Mouse (Mus musculus): Measurements from ENCODE around the gene Tcea2. TPM values are rescaled to one million over a fixed set of nuclear protein-coding genes. Genes with fewer than 3 reads are reported as not detected.

Tcea2 gene
- total RNA-seq, 1 experiment from 2014 or later: 3.8 TPM

DNA sequence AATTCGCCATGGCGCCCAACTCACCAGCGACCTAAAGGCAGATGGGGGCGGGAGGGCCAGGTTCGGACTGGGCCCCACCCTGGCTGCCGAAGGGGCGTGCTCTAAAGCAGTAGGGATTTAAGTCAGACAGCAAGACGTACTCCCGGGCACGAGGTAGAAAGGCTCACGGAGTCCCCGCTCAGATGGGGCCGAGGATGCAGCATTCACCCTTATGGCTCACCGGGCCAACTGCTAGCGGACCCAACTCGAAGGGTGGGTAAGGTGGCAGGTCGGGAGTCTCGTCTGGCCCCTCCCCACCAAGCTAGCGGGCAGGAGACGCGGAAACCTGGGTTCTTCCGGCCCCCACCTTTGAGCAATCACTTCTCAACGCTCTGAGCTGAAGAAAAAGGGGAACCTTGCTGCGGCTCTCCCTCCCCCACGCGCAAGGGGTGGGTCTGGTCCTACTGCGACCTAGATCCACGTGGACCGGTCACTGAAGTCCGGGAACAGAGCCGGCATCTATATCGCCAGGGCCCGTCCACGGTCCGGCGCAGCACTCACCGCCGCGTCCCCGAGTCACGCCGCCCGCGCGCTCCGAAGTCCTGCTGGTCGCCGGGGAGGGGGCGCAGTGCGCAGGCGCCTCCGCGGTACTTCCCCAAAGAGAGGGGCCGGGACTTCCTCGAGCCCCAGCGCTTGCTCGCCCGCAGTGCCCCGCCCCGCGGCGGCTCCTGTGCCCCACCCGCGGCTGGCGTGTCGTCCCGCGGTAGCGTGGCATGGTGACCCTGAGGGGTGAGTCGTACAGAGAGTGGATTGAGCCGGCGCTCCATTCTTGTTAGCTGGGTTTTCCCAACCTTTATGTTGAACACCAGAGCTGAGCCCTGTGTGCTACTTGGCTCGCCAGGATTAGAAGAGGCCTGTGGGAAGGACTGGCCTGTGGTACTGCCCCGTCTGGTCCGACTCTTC, 13.5 kb downstream of the Tcea2 start, which contains the start of gene Rgs19:
Rgs19 (minus strand) TSS at position 639 of the 942 bp plus-strand sequence.
- peak; percentile 81 for ATAC-seq (replicated peaks; ENCODE audit: insufficient number of reproducible peaks, low FRiP score, low TSS enrichment, poor library complexity, severe bottlenecking)

DNA sequence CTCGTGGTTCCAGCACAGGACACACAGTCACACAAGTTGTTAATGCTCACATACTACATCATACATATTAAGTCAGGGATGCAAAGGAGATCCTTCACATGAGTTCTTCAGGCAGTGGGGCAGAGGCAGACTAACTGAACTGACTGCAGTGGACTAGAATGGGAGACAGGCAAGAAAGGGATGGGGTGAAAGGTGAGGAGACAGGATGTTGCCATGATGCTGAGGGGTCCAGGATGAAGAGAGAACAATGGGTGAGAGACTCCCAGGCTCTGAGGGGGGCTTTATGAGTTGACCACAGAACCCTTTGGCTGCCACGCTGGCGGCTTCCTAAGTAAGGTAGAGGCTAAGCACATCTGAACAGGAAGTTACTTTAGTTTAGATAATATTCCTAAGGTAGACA, 14.5 kb downstream of the Tcea2 start:
- no peak for ATAC-seq (replicated peaks; ENCODE audit: insufficient number of reproducible peaks, low FRiP score, low TSS enrichment, poor library complexity, severe bottlenecking)

DNA sequence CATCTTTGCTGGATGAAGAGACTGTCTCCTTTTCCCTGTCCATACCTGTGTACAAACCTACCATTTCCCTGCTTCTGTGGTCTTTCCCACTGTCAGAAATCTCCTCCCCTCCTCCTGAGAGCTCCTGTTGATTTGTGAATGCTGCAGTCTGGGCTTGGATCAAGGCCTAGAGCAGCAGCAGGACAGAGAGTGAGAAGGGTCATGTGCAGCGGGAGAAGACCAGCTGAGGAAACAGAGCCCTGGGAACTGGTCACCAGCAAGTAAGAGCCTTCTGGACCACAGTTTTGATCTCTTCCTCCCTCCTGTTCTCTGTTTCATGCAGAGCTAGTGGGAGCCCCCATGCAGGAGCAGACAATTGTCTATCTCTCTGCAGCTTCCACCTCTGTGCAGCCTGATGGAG, 15.7 kb downstream of the Tcea2 start:
- no peak for ATAC-seq (replicated peaks; ENCODE audit: insufficient number of reproducible peaks, low FRiP score, low TSS enrichment, poor library complexity, severe bottlenecking)

DNA sequence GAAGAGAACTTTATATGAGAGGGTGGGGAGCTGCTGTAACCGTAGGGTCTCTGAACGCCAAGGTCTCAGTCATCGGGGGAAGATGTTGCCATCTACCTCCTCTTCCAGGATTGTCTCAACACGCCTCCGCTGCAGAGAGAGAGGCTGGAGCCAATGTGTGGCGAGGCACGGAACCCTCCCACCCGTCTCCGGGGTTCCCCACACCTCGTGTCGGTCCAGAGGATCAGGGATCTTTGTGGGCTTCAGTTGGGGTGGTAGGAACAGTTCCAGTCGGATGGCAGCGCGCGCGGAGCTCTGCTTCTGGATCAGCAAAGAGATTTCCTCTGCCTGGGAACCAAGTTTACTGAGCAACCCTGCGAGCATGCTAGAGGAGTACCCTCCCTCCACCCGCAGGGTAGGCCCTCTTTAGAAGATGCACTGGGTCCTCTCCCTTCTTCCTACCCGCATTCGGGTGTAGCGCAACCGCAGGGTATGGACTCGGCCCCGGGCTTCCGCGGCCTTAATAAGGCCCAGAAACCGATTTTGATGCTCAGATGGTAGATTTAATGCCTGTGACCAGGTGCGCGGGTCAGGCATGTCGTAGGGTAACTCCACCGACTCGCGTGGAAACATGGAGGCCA, 16.8 kb downstream of the Tcea2 start:
- ATAC-seq (replicated peaks; ENCODE audit: insufficient number of reproducible peaks, low FRiP score, low TSS enrichment, poor library complexity, severe bottlenecking): no peak

DNA sequence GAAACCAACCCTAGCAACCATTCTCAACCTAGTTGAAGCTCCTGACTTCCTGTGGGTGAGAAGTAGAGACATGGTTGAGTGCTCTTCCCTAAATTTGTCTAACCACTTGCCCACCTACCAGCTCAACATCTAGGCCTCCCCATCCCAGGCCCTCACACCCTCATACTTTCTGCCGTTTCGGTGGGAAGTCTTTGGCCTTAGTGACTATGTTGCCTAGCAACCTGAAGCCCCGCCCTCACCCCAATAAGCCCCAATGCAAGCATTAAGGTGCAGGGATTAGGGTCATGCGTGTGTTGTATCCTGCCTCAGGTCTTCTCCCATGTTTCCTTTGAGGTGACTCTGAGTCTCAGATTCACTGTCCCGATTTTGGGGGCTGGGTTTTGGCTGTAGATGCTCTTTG, 18.1 kb downstream of the Tcea2 start, which contains the start of gene Lkaaear1:
Lkaaear1 (minus strand) TSS at position 202 of the 400 bp plus-strand sequence.
- no peak for ATAC-seq (replicated peaks; ENCODE audit: insufficient number of reproducible peaks, low FRiP score, low TSS enrichment, poor library complexity, severe bottlenecking)

DNA sequence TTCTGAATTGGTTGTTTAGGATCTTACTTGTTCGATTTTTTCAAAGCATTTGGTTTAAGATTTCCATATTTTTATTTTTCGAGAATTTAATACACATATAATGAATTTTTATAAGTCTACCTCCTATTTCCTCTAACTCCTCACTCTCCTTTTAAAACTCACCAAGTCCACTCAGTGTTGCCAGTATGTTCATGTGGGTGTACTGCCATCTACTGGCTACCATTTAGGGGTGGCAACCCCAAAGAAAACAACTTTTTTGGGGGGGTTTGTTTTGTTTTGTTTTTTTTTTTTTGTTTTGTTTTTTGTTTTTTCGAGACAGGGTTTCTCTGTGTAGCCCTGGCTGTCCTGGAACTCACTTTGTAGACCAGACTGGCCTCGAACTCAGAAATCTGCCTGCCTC, 26.6 kb downstream of the Tcea2 start:
- ATAC-seq (replicated peaks; ENCODE audit: insufficient number of reproducible peaks, low FRiP score, low TSS enrichment, poor library complexity, severe bottlenecking): peak; percentile 82

DNA sequence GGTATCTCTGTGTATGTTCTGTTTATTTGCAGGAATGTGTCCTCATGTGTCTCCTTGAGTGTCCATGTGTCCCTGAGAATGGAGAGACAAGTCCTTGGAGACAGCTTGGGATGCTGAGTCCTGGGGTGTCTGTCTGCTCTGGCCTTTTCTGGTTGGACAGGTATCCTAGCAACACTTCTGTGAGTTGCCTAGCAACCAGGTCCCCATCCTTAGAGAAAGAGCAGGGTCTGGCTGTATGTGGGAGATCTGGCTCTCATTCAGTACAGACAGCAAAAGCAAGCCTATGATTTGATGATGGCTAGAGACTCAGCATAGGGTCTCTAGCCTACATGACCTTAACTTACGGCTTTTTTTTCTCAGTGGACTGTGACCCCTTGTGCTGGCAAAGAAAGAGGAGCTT, 33.6 kb downstream of the Tcea2 start:
- ATAC-seq (replicated peaks; ENCODE audit: insufficient number of reproducible peaks, low FRiP score, low TSS enrichment, poor library complexity, severe bottlenecking): no peak

DNA sequence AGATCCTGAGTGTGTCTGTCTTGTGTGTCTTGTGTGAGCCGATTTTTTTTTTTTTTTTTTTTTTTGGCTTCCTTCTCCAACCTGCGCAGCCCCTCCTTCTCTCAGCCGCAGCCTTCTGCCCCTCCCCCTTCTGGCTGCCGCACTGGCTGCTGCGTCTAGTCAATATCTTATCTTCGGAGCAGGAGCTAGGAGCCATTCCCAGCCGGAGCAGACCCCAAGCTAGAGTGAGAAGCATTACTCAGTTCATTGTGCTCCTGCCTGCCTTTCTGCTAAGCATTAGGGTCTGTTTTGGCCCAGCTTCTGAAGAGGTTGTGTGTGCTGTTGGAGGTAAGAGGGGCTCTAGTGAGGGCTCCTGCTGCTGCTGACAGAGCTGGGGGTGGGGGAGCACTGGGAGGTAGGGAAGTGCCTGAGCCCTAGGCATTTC, 34.8 kb downstream of the Tcea2 start, which contains the start of gene Oprl1:
Oprl1 (plus strand) TSS at position 114 of the 424 bp plus-strand sequence.
- no peak for ATAC-seq (replicated peaks; ENCODE audit: insufficient number of reproducible peaks, low FRiP score, low TSS enrichment, poor library complexity, severe bottlenecking)

DNA sequence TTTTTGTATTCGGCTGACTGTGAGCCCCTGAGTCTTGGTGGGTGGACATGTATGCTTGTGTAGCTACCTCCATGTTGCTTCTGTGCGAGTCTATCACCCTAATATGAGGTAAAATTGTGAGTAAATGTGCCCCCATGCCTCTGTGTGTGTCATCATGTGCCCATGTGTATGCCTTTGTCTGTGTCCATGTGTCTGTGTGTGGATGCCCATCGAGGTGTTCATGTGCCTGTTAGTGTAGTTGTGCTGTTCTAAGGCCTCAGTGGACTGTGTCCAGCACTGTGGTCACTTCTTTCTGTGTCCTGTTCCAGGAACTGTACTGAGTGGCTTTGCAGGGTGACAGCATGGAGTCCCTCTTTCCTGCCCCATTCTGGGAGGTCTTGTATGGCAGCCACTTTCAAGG, 35.3 kb downstream of the Tcea2 start:
- ATAC-seq (replicated peaks; ENCODE audit: insufficient number of reproducible peaks, low FRiP score, low TSS enrichment, poor library complexity, severe bottlenecking): no peak

DNA sequence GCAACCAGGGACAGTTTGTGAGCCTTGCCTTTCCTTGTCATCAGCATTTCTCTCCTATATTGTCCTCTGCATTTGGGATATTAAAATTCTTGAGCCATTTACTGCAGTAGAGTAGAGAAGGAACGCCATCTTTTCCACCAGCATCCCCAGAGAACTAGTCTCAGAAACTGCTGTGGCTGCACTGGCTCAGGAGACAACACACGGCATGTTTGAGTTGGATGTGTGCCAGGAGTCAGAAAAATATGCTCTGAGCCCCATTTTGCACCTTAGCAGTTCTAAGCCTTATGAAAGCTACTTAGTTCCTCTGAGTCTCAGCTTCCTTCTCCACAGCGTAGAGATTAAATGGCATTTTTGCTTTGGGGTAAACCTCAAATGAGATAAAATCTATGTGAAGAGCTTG, 36.9 kb downstream of the Tcea2 start:
- ATAC-seq (replicated peaks; ENCODE audit: insufficient number of reproducible peaks, low FRiP score, low TSS enrichment, poor library complexity, severe bottlenecking): no peak

DNA sequence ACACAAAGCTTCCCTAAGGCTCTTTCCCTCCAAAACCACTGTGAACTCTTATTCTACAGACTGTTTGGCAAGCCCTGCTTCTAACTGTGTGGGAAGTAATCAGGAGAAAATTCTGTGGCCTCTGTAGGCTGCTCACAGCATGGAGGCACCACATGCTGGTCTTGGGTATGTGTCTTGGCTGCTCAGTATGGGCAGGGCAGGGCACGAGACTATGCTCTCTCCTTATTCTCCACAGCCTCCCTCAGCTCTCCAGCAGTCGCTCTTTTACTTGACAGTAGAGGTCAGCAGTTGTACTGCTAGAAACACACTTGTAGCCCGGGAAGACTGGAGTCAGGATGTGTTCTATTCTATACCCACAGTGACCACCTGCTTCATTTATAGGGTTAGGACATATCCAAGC, 40.0 kb downstream of the Tcea2 start:
- no peak for ATAC-seq (replicated peaks; ENCODE audit: insufficient number of reproducible peaks, low FRiP score, low TSS enrichment, poor library complexity, severe bottlenecking)

DNA sequence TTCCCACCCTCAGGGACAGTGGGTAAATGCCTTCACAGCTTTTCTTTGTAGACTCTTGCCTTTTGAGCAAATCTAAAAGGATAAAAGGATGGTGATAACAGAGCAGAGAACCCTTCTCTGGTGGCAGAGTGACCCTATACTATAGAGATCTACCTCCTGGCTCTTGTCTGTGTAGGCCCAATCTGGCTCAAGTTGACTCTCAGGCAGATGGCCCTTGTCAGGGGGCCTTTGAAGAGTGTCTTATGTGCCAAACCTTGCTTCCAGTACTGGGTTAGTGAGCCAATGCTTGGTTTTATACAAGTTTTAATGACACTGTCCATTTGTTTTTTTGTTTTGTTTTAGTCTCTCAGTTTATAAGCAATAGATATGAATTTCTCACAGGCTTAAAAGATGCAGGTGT, 41.1 kb downstream of the Tcea2 start:
- ATAC-seq (replicated peaks; ENCODE audit: insufficient number of reproducible peaks, low FRiP score, low TSS enrichment, poor library complexity, severe bottlenecking): no peak

DNA sequence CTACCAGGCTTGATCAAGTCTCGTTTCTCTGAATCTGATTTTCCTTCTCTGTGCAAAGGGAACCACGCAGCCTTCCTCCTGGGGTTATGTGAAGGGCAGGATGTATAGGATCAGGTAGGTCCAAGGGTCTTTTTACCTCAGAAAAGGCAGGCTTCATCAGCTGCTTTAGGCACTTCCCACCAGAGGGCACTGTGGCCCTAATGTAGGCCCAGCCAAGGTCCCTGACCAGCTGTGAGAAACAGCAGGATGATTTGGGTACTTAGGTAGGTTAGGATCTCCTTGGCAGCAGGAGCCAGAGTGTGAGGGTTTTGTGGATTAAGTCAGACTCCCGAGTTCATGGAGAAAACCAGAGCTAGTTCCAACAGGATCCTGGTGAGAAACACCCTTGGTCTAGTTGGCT, 42.1 kb downstream of the Tcea2 start:
- no peak for ATAC-seq (replicated peaks; ENCODE audit: insufficient number of reproducible peaks, low FRiP score, low TSS enrichment, poor library complexity, severe bottlenecking)

DNA sequence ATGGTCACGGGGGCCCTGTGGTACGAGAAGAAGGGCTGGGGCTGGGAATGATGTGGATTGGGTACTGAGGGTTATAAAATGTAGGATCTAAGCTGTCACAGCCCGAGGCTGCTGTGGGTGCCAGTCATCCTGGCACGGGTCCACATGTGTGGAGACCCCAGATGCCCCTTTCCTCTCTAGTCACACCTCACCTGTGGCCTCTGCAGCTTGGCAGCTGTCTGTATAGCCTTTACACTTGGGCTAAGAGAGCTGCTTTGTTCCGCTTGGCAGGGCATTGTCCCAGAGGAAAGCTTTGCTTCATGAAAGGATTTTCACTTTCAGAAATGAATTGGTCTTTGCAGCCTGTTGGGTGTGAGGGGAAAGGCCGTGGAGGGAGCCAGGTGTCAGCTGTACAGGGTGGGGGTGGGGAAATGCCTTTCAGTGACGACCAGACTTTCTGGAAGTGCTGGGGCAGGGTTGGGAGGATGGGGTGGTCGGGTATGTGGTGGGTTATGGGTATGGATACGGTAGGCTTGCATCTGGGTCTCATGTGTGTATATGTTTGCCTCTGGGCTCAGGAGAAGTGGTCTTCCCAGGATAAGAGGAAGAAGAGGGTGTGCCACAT, 47.7 kb downstream of the Tcea2 start:
- no peak for ATAC-seq (replicated peaks; ENCODE audit: insufficient number of reproducible peaks, low FRiP score, low TSS enrichment, poor library complexity, severe bottlenecking)

DNA sequence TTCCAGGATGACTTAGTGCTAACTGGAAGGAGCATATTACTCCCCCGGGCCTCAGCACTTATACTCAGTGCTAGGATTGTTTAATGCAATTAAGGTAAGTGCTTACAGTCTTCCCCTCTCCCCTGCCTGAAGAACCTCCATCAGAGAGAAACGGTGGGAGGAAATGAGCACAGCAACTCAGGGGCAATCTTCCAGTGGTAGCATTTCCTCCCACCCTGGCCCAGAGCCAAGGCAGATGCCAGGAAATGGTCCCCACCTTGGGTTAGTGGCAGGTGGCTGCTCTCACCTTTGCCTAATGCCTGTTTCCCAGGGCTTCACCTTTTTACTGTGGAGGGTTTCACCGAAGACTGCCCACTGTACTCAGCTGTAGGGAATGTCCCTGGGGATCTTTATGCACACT, 49.9 kb downstream of the Tcea2 start:
- ATAC-seq (replicated peaks; ENCODE audit: insufficient number of reproducible peaks, low FRiP score, low TSS enrichment, poor library complexity, severe bottlenecking): no peak

Other genes with a start within 250 kb of the Tcea2 start
- gene Zbtb46, start 220.9 kb upstream of the Tcea2 start, total RNA-seq (2017): 2.3 to 4.3 TPM (median 3.8 TPM) in 3 replicates
- not detected in 3 replicates for gene Abhd16b, start 187.1 kb upstream of the Tcea2 start, total RNA-seq (2017)
- gene Tpd52l2, start 183.2 kb upstream of the Tcea2 start, total RNA-seq (2017): 87.5 to 134 TPM (median 104 TPM) in 3 replicates
- 47.3 to 71.5 TPM (median 52.6 TPM) in 3 replicates for gene Dnajc5, start 159.8 kb upstream of the Tcea2 start, total RNA-seq (2017)
- 106 to 183 TPM (median 161 TPM) in 3 replicates for gene Uckl1, start 95.4 kb upstream of the Tcea2 start, total RNA-seq (2017)
- 65.7 to 104 TPM (median 96.6 TPM) in 3 replicates for gene Prpf6, start 88.4 kb upstream of the Tcea2 start, total RNA-seq (2017)
- 6.6 to 20.6 TPM (median 10.2 TPM) in 3 replicates for gene Zfp512b, start 87.5 kb upstream of the Tcea2 start, total RNA-seq (2017)
- gene Samd10, start 81.1 kb upstream of the Tcea2 start, total RNA-seq (2017): 1.5 to 5.5 TPM (median 4.5 TPM) in 3 replicates
- not detected in 3 replicates for gene Gm29797, start 23.3 kb upstream of the Tcea2 start, total RNA-seq (2017)
- not detected in 3 replicates for gene Sox18, start 8.7 kb upstream of the Tcea2 start, total RNA-seq (2017)
- 102 to 134 TPM (median 128 TPM) in 3 replicates for gene Rgs19, start 13.7 kb downstream of the Tcea2 start, total RNA-seq (2017)
- gene Lkaaear1, start 18.1 kb downstream of the Tcea2 start, total RNA-seq (2017): not detected in 3 replicates
- gene Oprl1, start 34.7 kb downstream of the Tcea2 start, total RNA-seq (2017): 0.19 TPM in 1 of 3 replicates, not detected in the others
- gene Myt1, start 83.0 kb downstream of the Tcea2 start, total RNA-seq (2017): 0.29 TPM in 1 of 3 replicates, not detected in the others
- gene Pcmtd2, start 157.5 kb downstream of the Tcea2 start, total RNA-seq (2017): 27.3 to 61.6 TPM (median 42.9 TPM) in 3 replicates
- gene Polr3k, start 184.0 kb downstream of the Tcea2 start, total RNA-seq (2017): 20.3 to 27.7 TPM (median 24.9 TPM) in 3 replicates

Measured in monocyte, adult 5-6 weeks (primary cell).